Mouse (Mus musculus) E14TG2a.4 (cell line): Measurements from ENCODE around the gene Tns3.

Source experiments
- CTCF ChIP-seq: conservative IDR thresholded peaks from 2 replicates; pipeline ENCODE4 v1.5.1; 2014; ENCODE audit warnings: low read length
- NANOG ChIP-seq: IDR thresholded peaks from 2 replicates; pipeline ENCODE4 v1.6.1; 2014; ENCODE audit warnings: borderline replicate concordance, low read length, mixed read lengths
- POU5F1 ChIP-seq: IDR thresholded peaks from 2 replicates; pipeline ENCODE4 v1.6.1; 2014; ENCODE audit warnings: low read length, borderline replicate concordance

DNA sequence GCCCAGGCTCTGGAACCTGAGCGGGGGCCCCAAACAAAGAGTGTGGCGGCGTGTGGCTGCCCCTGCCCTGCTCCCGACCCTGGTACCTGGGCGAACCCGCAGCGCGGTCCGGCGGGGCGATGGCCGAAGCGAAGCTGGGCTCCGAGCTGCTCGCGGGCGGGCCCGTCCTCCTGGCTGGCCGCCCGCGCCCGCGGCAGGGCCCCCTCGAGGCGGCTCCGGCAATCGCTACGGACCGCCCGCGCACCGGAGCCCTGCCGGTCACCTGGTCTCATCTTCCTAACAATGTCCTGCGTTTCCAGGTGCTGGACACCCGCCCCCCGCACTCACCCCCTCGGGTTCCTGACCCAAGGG, at the start of gene Tns3:
- TF ChIP-seq CTCF, result no peak
- no peak for TF ChIP-seq NANOG
- no peak for TF ChIP-seq POU5F1
